ENCODE assay signal across 17 mouse cellular contexts in the genomic region with DNA sequence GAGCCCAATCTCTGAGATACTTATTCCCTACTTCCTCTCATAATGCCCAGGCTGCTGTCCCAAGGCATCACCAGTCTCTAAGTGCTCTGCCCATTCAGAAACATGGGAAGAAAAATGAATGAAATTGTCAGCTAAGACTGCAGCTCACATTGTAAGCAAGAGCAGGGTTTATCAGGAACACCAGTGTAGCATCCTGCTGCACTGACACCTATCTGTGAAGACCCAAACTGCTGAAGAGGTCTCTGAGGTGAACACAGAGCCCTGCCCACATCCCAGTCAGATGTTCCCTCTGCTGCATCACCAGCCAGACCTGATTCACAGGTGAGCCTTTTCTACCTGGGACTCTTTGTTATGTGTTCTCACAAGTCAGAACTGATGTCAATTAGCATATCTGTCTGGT. TPM values are rescaled to one million over a fixed set of nuclear protein-coding genes. Genes with fewer than 3 reads are reported as not detected.
DNase-seq lines count a peak whose midpoint lies in the region; ATAC-seq and TF ChIP-seq lines count a peak whose summit lies in the region.
"Had no signal": no experiment of that assay in that cellular context is flagged by ENCODE, and none has a peak within 500 bp of the region (broad histone marks: within the 10 kb centered on the region; RNA-seq: fewer than 3 reads in every experiment).

No protein-coding gene starts in this region.

- in situ Hi-C loops in CH12.LX (cut with MboI; ENCODE audit: low pct_ligation_motif_present, low pct_unique_long_range_greater_than_20kb, low sequenced_read_pairs), result no loop called here

- H3K27me3 ChIP-seq in hindbrain, embryonic 12.5 days, result peaks cover 29% of the 10 kb centered on the region
- H3K27me3 ChIP-seq in hindbrain, embryonic 10.5 days (ENCODE audit: insufficient read depth, poor library complexity, severe bottlenecking), result peaks cover 37% of the 10 kb centered on the region
- H3K27me3 ChIP-seq in CH12.LX (replicated peaks), result peaks cover 2% of the 10 kb centered on the region
- H3K27me3 ChIP-seq in midbrain, embryonic 14.5 days (ENCODE audit: control insufficient read depth, insufficient read depth, low read length), result no peaks in the 10 kb centered on the region

- TF ChIP-seq CTCF in CH12.LX (conservative IDR thresholded peaks at IDR 0.05 in 1 of 2, IDR thresholded peaks at IDR 0.05 in 1 of 2; ENCODE audit: low read depth in 2 of 2, low read length in 2 of 2), result peak in 1 of 2 experiments; percentile 15; a peak in 1 of 4 replicates

- peak overlapping the region; percentile 66 for H3K4me2 ChIP-seq in hindbrain, embryonic 12.5 days (replicated peaks)
- no peak overlapping the region for H3K4me2 ChIP-seq in CH12.LX (ENCODE audit: insufficient read depth, low read depth, poor library complexity, severe bottlenecking)
- H3K4me2 ChIP-seq in midbrain, embryonic 14.5 days (ENCODE audit: low read length), result peak overlapping the region; percentile 88
- H3K4me2 ChIP-seq: embryonic facial prominence, embryonic 13.5 days; lung, embryonic 15.5 days had no signal

- peak; percentile 25 for TF ChIP-seq RAD21 in CH12.LX (IDR thresholded peaks at IDR 0.05; ENCODE audit: low read depth, low read length)

- TF ChIP-seq POLR2A in CH12.LX (IDR thresholded peaks at IDR 0.05; ENCODE audit: low read depth, low read length), result no peak

- H3K9ac ChIP-seq in hindbrain, embryonic 12.5 days, result no peak overlapping the region
- H3K9ac ChIP-seq in CH12.LX (ENCODE audit: insufficient read depth, low read depth), result no peak overlapping the region
- no peak overlapping the region for H3K9ac ChIP-seq in midbrain, embryonic 14.5 days (replicated peaks; ENCODE audit: low read length)
- H3K9ac ChIP-seq: embryonic facial prominence, embryonic 13.5 days; lung, embryonic 15.5 days had no signal

- DNase-seq in hindbrain, embryonic 10.5 days (ENCODE audit: low spot score), result no peak
- DNase-seq in CH12.LX (ENCODE audit: extremely low read depth), result no peak
- peak; percentile 55 for DNase-seq in brain, adult 2 months (ENCODE audit: low read depth, low spot score)
- peak; percentile 31 for DNase-seq in midbrain, embryonic 14.5 days
- no peak for DNase-seq in lung, postnatal 4 days
- DNase-seq in heart, postnatal 4 days, result no peak
- DNase-seq in adrenal gland, adult (ENCODE audit: inconsistent age in 2 of 2, low spot score in 1 of 2), result no peak
- DNase-seq: adrenal gland, postnatal 14 days; heart, adult 18-20 months; right cerebral cortex, adult 18-20 months; thymus, postnatal 25 days had no signal

- H3K36me3 ChIP-seq in hindbrain, embryonic 12.5 days, result no peaks in the 10 kb centered on the region
- no peaks in the 10 kb centered on the region for H3K36me3 ChIP-seq in hindbrain, embryonic 10.5 days
- H3K36me3 ChIP-seq in CH12.LX (replicated peaks in 1 of 2; ENCODE audit: control insufficient read depth in 1 of 2, insufficient read depth in 1 of 2, low read length in 1 of 2), result no peaks in the 10 kb centered on the region
- no peaks in the 10 kb centered on the region for H3K36me3 ChIP-seq in midbrain, embryonic 14.5 days (ENCODE audit: control insufficient read depth, insufficient read depth, low read length)
- H3K36me3 ChIP-seq: embryonic facial prominence, embryonic 13.5 days; lung, embryonic 15.5 days had no signal

- H3K79me2 ChIP-seq in CH12.LX (replicated peaks; ENCODE audit: control insufficient read depth, extremely low read depth, insufficient read depth, poor library complexity, severe bottlenecking), result no peaks in the 10 kb centered on the region

- no peak for ATAC-seq in hindbrain, embryonic 12.5 days (ENCODE audit: low FRiP score)
- ATAC-seq in midbrain, embryonic 14.5 days (ENCODE audit: low FRiP score, low TSS enrichment), result no peak

- peak overlapping the region; percentile 12 for H3K4me3 ChIP-seq in hindbrain, embryonic 12.5 days
- no peak overlapping the region for H3K4me3 ChIP-seq in hindbrain, embryonic 10.5 days
- H3K4me3 ChIP-seq in CH12.LX (replicated peaks in 1 of 3; ENCODE audit: low read depth in 2 of 3, low read length in 2 of 3, poor library complexity in 1 of 3), result no peak overlapping the region
- H3K4me3 ChIP-seq in midbrain, embryonic 14.5 days (replicated peaks; ENCODE audit: low read depth, low read length), result peak overlapping the region; percentile 65
- H3K4me3 ChIP-seq: embryonic facial prominence, embryonic 13.5 days; lung, embryonic 15.5 days had no signal

- no peaks in the 10 kb centered on the region for H3K9me3 ChIP-seq in hindbrain, embryonic 12.5 days (replicated peaks)
- no peaks in the 10 kb centered on the region for H3K9me3 ChIP-seq in hindbrain, embryonic 10.5 days
- no peaks in the 10 kb centered on the region for H3K9me3 ChIP-seq in CH12.LX (replicated peaks; ENCODE audit: low read length)
- no peaks in the 10 kb centered on the region for H3K9me3 ChIP-seq in midbrain, embryonic 14.5 days (ENCODE audit: control insufficient read depth, low read length)
- H3K9me3 ChIP-seq: embryonic facial prominence, embryonic 13.5 days; lung, embryonic 15.5 days had no signal

- H3K4me1 ChIP-seq in hindbrain, embryonic 12.5 days, result peaks cover 4% of the 10 kb centered on the region; the same call in 1 of the 2 replicates
- H3K4me1 ChIP-seq in hindbrain, embryonic 10.5 days (replicated peaks), result peaks cover 23% of the 10 kb centered on the region
- H3K4me1 ChIP-seq in CH12.LX (ENCODE audit: control insufficient read depth in 1 of 2, insufficient read depth in 2 of 2), result peaks cover 3 to 10% of the 10 kb centered on the region in 2 experiments; a peak in 2 of 4 replicates
- H3K4me1 ChIP-seq in midbrain, embryonic 14.5 days (ENCODE audit: control insufficient read depth, insufficient read depth, low read length), result peaks cover 32% of the 10 kb centered on the region

- no peak for TF ChIP-seq EP300 in CH12.LX (IDR thresholded peaks at IDR 0.05; ENCODE audit: low read length)

- H3K27ac ChIP-seq in hindbrain, embryonic 12.5 days, result no peak overlapping the region
- no peak overlapping the region for H3K27ac ChIP-seq in hindbrain, embryonic 10.5 days
- no peak overlapping the region for H3K27ac ChIP-seq in CH12.LX (ENCODE audit: insufficient read depth, low read depth)
- H3K27ac ChIP-seq in midbrain, embryonic 14.5 days (replicated peaks; ENCODE audit: low read depth, low read length), result no peak overlapping the region
- H3K27ac ChIP-seq: embryonic facial prominence, embryonic 13.5 days; lung, embryonic 15.5 days; stomach, postnatal 0 days had no signal

- dilution Hi-C loops in CH12.LX (cut with MboI; ENCODE audit: extremely low pct_ligation_motif_present, extremely low pct_unique_long_range_greater_than_20kb, low sequenced_read_pairs), result no loop called here

TF ChIP-seq in CH12.LX, 34 proteins besides CTCF, POLR2A, EP300 and RAD21:
- TF ChIP-seq UBTF (IDR thresholded peaks at IDR 0.05; ENCODE audit: low read depth, low read length), result no peak
- TF ChIP-seq ETS1 (conservative IDR thresholded peaks at IDR 0.05; ENCODE audit: low read depth, low read length), result no peak
- TF ChIP-seq SMC3 (IDR thresholded peaks at IDR 0.05; ENCODE audit: low read depth, low read length), result 0 out of 2 replicates have a peak, but pooled peaks have one; percentile 9
TF ChIP-seq in CH12.LX: peak in this region for 1.

RNA-seq across cellular contexts. Expression of gene March4, which starts 3.3 kb away (rescaled TPM):
- polyA plus RNA-seq in hindbrain, embryonic 12.5 days (2016; fragmentation: Nextera tagmentation; extraction: Ambion mirVana), result 2.9 and 4.3 TPM in 2 replicates
- 0.24 and 0.92 TPM in 2 replicates for polyA plus RNA-seq in hindbrain, embryonic 10.5 days (2016; fragmentation: Nextera tagmentation; extraction: Ambion mirVana)
- total RNA-seq in CH12.LX (2012; rRNA removed) (0.04 TPM in 1 of 2 replicates, not detected in the other), CH12.LX (2014; rRNA removed) (0.04 TPM in 1 of 2 replicates, not detected in the other)
- polyA plus RNA-seq in CH12.LX (2012; ENCODE audit: insufficient read length, low read depth), result 0.07 TPM in 1 of 2 replicates, not detected in the other
- 5.2 and 5.7 TPM in 2 replicates for polyA plus RNA-seq in midbrain, embryonic 14.5 days (2014; fragmentation: Nextera tagmentation; extraction: Ambion mirVana)
- total RNA-seq in heart, postnatal 4 days (2021), result not detected
- total RNA-seq: MEL had no signal
- polyA plus RNA-seq: heart, embryonic 16.5 days had no signal

RNA-seq across cellular contexts. Expression of gene Smarcal1, which starts 49.6 kb away (rescaled TPM):
- 31.2 and 34.5 TPM in 2 replicates for polyA plus RNA-seq in hindbrain, embryonic 12.5 days (2016; fragmentation: Nextera tagmentation; extraction: Ambion mirVana)
- 31.6 and 32.0 TPM in 2 replicates for polyA plus RNA-seq in hindbrain, embryonic 10.5 days (2016; fragmentation: Nextera tagmentation; extraction: Ambion mirVana)
- 43.1 and 54.2 TPM in 2 replicates for total RNA-seq in CH12.LX (2012; rRNA removed)
- total RNA-seq in CH12.LX (2014; rRNA removed), result 25.2 and 27.3 TPM in 2 replicates
- 34.9 and 36.5 TPM in 2 replicates for polyA plus RNA-seq in CH12.LX (2012; ENCODE audit: insufficient read length, low read depth)
- 25.1 and 35.9 TPM in 2 replicates for polyA plus RNA-seq in midbrain, embryonic 14.5 days (2014; fragmentation: Nextera tagmentation; extraction: Ambion mirVana)
- 10 to 100 TPM; 32.3 to 34.7 TPM for total RNA-seq in heart, postnatal 4 days (2021)

Comparison
In these comparisons a context has a peak if more than half of its experiments do, and no peak if none do; other contexts are left out.
1. H3K4me3 ChIP-seq: peak in hindbrain, embryonic 12.5 days (single experiment) and midbrain, embryonic 14.5 days (single experiment); none in hindbrain, embryonic 10.5 days (single experiment) and CH12.LX (0 of 3).
2. DNase-seq: peak in brain, adult 2 months (single experiment) and midbrain, embryonic 14.5 days (single experiment); none in hindbrain, embryonic 10.5 days (single experiment), CH12.LX (single experiment), lung, postnatal 4 days (0 of 2), heart, postnatal 4 days (single experiment) and adrenal gland, adult (0 of 2).